Mouse (Mus musculus): Measurements from ENCODE around the gene Olfr594. TPM values are rescaled to one million over a fixed set of nuclear protein-coding genes. Genes with fewer than 3 reads are reported as not detected.
"Not testable (repeated sequence)": the region's sequence is repeated elsewhere in the genome, so short reads cannot be mapped to it uniquely, and the experiment has no call there.

Gene Olfr594
- polyA plus RNA-seq (2012; rRNA removed): not detected in 2 replicates
- polyA plus RNA-seq (2014; fragmentation: Nextera tagmentation; extraction: Ambion mirVana): not detected in 2 replicates

GRCm38 (mm10) chr7:103216696-103217095 lies at the start of gene Olfr594:
TSS of gene Olfr594 (plus strand) at chr7:103216996.
- H3K4me3 ChIP-seq (ENCODE audit: insufficient read depth in 1 of 2, low read depth in 2 of 2, low read length in 2 of 2): no peak within 1 kb of the TSS
- H3K9ac ChIP-seq (replicated peaks): no peak within 1 kb of the TSS
- no peaks in the 10 kb centered on the region for H3K36me3 ChIP-seq (replicated peaks; ENCODE audit: control insufficient read depth, insufficient read depth, low read depth)
- no peaks in the 10 kb centered on the region for H3K4me1 ChIP-seq (replicated peaks; ENCODE audit: control insufficient read depth in 2 of 2, insufficient read depth in 2 of 2, low read length in 1 of 2)
- ATAC-seq (ENCODE audit: insufficient read depth) (no peak), DNase-seq (ENCODE audit: low read depth in 3 of 3, low spot score in 3 of 3) (no peak)
- H3K27me3 ChIP-seq (ENCODE audit: control insufficient read depth, insufficient read depth, low read length): no peaks in the 10 kb centered on the region
- no peaks in the 10 kb centered on the region for H3K9me3 ChIP-seq (ENCODE audit: control insufficient read depth, low read length)
- TF ChIP-seq CTCF (IDR thresholded peaks at IDR 0.05; ENCODE audit: low read depth) (no peak), EP300 (IDR thresholded peaks at IDR 0.05; ENCODE audit: low read depth) (no peak)
- no peak within 1 kb of the TSS for H3K4me2 ChIP-seq (ENCODE audit: low read depth)
- H3K27ac ChIP-seq: no peak within 1 kb of the TSS

- WGBS (ENCODE audit: insufficient replicate concordance): 41% methylated on average over 5 of the region's 5 CpGs
- Histone ChIP-seq H3K27me3 (ENCODE audit: control insufficient read depth, insufficient read depth, low read length) (no peaks in the 10 kb centered on the region), H3K4me2 (ENCODE audit: low read depth) (no peak overlapping the region), H3K27ac (no peak overlapping the region), H3K4me1 (replicated peaks; ENCODE audit: control insufficient read depth in 2 of 2, insufficient read depth in 2 of 2, low read length in 1 of 2) (no peaks in the 10 kb centered on the region), H3K36me3 (replicated peaks; ENCODE audit: control insufficient read depth, insufficient read depth, low read depth) (no peaks in the 10 kb centered on the region), H3K4me3 (ENCODE audit: insufficient read depth in 1 of 2, low read depth in 2 of 2, low read length in 2 of 2) (no peak overlapping the region), H3K9ac (replicated peaks) (no peak overlapping the region), H3K9me3 (ENCODE audit: control insufficient read depth, low read length) (no peaks in the 10 kb centered on the region)
- TF ChIP-seq EP300 (IDR thresholded peaks at IDR 0.05; ENCODE audit: low read depth) (no peak), CTCF (IDR thresholded peaks at IDR 0.05; ENCODE audit: low read depth) (no peak)
- ATAC-seq (ENCODE audit: insufficient read depth) (no peak), DNase-seq (ENCODE audit: low read depth in 3 of 3, low spot score in 3 of 3) (no peak)
Measured at GRCm38 (mm10) chr7:103169697-103170096, 47.1 kb upstream of the Olfr594 start.

- ATAC-seq (ENCODE audit: insufficient read depth) (no peak), DNase-seq (ENCODE audit: low read depth in 3 of 3, low spot score in 3 of 3) (no peak)
- Histone ChIP-seq H3K36me3 (replicated peaks; ENCODE audit: control insufficient read depth, insufficient read depth, low read depth) (no peaks in the 10 kb centered on the region), H3K27ac (no peak within 1 kb of the TSS), H3K4me1 (replicated peaks; ENCODE audit: control insufficient read depth in 2 of 2, insufficient read depth in 2 of 2, low read length in 1 of 2) (no peaks in the 10 kb centered on the region), H3K27me3 (ENCODE audit: control insufficient read depth, insufficient read depth, low read length) (no peaks in the 10 kb centered on the region), H3K4me2 (ENCODE audit: low read depth) (no peak within 1 kb of the TSS), H3K4me3 (ENCODE audit: insufficient read depth in 1 of 2, low read depth in 2 of 2, low read length in 2 of 2) (no peak within 1 kb of the TSS), H3K9me3 (ENCODE audit: control insufficient read depth, low read length) (no peaks in the 10 kb centered on the region), H3K9ac (replicated peaks) (no peak within 1 kb of the TSS)
- 39% methylated on average over 1 of the region's 1 CpGs for WGBS (ENCODE audit: insufficient replicate concordance)
- TF ChIP-seq EP300 (IDR thresholded peaks at IDR 0.05; ENCODE audit: low read depth) (no peak), CTCF (IDR thresholded peaks at IDR 0.05; ENCODE audit: low read depth) (no peak)
Measured at GRCm38 (mm10) chr7:103178240-103178639, 38.6 kb upstream of the Olfr594 start, which contains the start of gene Olfr591. TSS of gene Olfr591 (minus strand) at chr7:103178340.

GRCm38 (mm10) chr7:103184503-103184902 lies 32.3 kb upstream of the Olfr594 start, which contains the start of gene Olfr592:
TSS of gene Olfr592 (plus strand) at chr7:103184803.
- H3K9me3 ChIP-seq (ENCODE audit: control insufficient read depth, low read length); H3K4me2 ChIP-seq (ENCODE audit: low read depth); H3K36me3 ChIP-seq (replicated peaks; ENCODE audit: control insufficient read depth, insufficient read depth, low read depth); H3K27ac ChIP-seq; H3K4me1 ChIP-seq (replicated peaks; ENCODE audit: control insufficient read depth in 2 of 2, insufficient read depth in 2 of 2, low read length in 1 of 2); H3K4me3 ChIP-seq (ENCODE audit: insufficient read depth in 1 of 2, low read depth in 2 of 2, low read length in 2 of 2); DNase-seq (ENCODE audit: low read depth in 3 of 3, low spot score in 3 of 3); H3K27me3 ChIP-seq (ENCODE audit: control insufficient read depth, insufficient read depth, low read length); ATAC-seq (ENCODE audit: insufficient read depth); H3K9ac ChIP-seq (replicated peaks): not testable (repeated sequence)
- WGBS (ENCODE audit: insufficient replicate concordance): 32% methylated on average over 1 of the region's 1 CpGs

GRCm38 (mm10) chr7:103211562-103211961 lies 5.2 kb upstream of the Olfr594 start, which contains the start of gene Olfr593:
TSS of gene Olfr593 (plus strand) at chr7:103211862.
- H3K9me3 ChIP-seq (ENCODE audit: control insufficient read depth, low read length): no peaks in the 10 kb centered on the region
- 30% methylated on average over 1 of the region's 1 CpGs for WGBS (ENCODE audit: insufficient replicate concordance)
- H3K4me2 ChIP-seq (ENCODE audit: low read depth): no peak within 1 kb of the TSS
- H3K27me3 ChIP-seq (ENCODE audit: control insufficient read depth, insufficient read depth, low read length): no peaks in the 10 kb centered on the region
- H3K4me1 ChIP-seq (replicated peaks; ENCODE audit: control insufficient read depth in 2 of 2, insufficient read depth in 2 of 2, low read length in 1 of 2): no peaks in the 10 kb centered on the region
- ATAC-seq (ENCODE audit: insufficient read depth) (no peak), DNase-seq (ENCODE audit: low read depth in 3 of 3, low spot score in 3 of 3) (no peak)
- no peak within 1 kb of the TSS for H3K4me3 ChIP-seq (ENCODE audit: insufficient read depth in 1 of 2, low read depth in 2 of 2, low read length in 2 of 2)
- TF ChIP-seq EP300 (IDR thresholded peaks at IDR 0.05; ENCODE audit: low read depth): no peak
- no peaks in the 10 kb centered on the region for H3K36me3 ChIP-seq (replicated peaks; ENCODE audit: control insufficient read depth, insufficient read depth, low read depth)
- no peak within 1 kb of the TSS for H3K9ac ChIP-seq (replicated peaks)
- H3K27ac ChIP-seq: no peak within 1 kb of the TSS

- not testable (repeated sequence) for DNase-seq (ENCODE audit: low read depth in 3 of 3, low spot score in 3 of 3); H3K4me2 ChIP-seq (ENCODE audit: low read depth); H3K9me3 ChIP-seq (ENCODE audit: control insufficient read depth, low read length); H3K36me3 ChIP-seq (replicated peaks; ENCODE audit: control insufficient read depth, insufficient read depth, low read depth); H3K9ac ChIP-seq (replicated peaks); H3K4me3 ChIP-seq (ENCODE audit: insufficient read depth in 1 of 2, low read depth in 2 of 2, low read length in 2 of 2); H3K27ac ChIP-seq; H3K4me1 ChIP-seq (replicated peaks; ENCODE audit: control insufficient read depth in 2 of 2, insufficient read depth in 2 of 2, low read length in 1 of 2); ATAC-seq (ENCODE audit: insufficient read depth); H3K27me3 ChIP-seq (ENCODE audit: control insufficient read depth, insufficient read depth, low read length)
- 63% methylated on average over 5 of the region's 5 CpGs for WGBS (ENCODE audit: insufficient replicate concordance)
Measured at GRCm38 (mm10) chr7:103212050-103212449, 4.7 kb upstream of the Olfr594 start.

- H3K27me3 ChIP-seq (ENCODE audit: control insufficient read depth, insufficient read depth, low read length); H3K4me3 ChIP-seq (ENCODE audit: insufficient read depth in 1 of 2, low read depth in 2 of 2, low read length in 2 of 2); H3K9ac ChIP-seq (replicated peaks); H3K9me3 ChIP-seq (ENCODE audit: control insufficient read depth, low read length); DNase-seq (ENCODE audit: low read depth in 3 of 3, low spot score in 3 of 3); H3K27ac ChIP-seq; ATAC-seq (ENCODE audit: insufficient read depth); H3K4me2 ChIP-seq (ENCODE audit: low read depth); H3K36me3 ChIP-seq (replicated peaks; ENCODE audit: control insufficient read depth, insufficient read depth, low read depth); H3K4me1 ChIP-seq (replicated peaks; ENCODE audit: control insufficient read depth in 2 of 2, insufficient read depth in 2 of 2, low read length in 1 of 2): not testable (repeated sequence)
Measured at GRCm38 (mm10) chr7:103252405-103252804, 35.6 kb downstream of the Olfr594 start, which contains the start of gene Usp17ld. TSS of gene Usp17ld (minus strand) at chr7:103252505.

Data from liver, embryonic 14.5 days (tissue).